Mouse (Mus musculus): Measurements from ENCODE around the gene Hist1h2ai. TPM values are rescaled to one million over a fixed set of nuclear protein-coding genes. Genes with fewer than 3 reads are reported as not detected.
"Not testable (repeated sequence)": the region's sequence is repeated elsewhere in the genome, so short reads cannot be mapped to it uniquely, and the experiment has no call there.

The Hist1h2ai gene
- polyA plus RNA-seq, 1 experiment from 2014 or later, result 25.5 TPM

DNA sequence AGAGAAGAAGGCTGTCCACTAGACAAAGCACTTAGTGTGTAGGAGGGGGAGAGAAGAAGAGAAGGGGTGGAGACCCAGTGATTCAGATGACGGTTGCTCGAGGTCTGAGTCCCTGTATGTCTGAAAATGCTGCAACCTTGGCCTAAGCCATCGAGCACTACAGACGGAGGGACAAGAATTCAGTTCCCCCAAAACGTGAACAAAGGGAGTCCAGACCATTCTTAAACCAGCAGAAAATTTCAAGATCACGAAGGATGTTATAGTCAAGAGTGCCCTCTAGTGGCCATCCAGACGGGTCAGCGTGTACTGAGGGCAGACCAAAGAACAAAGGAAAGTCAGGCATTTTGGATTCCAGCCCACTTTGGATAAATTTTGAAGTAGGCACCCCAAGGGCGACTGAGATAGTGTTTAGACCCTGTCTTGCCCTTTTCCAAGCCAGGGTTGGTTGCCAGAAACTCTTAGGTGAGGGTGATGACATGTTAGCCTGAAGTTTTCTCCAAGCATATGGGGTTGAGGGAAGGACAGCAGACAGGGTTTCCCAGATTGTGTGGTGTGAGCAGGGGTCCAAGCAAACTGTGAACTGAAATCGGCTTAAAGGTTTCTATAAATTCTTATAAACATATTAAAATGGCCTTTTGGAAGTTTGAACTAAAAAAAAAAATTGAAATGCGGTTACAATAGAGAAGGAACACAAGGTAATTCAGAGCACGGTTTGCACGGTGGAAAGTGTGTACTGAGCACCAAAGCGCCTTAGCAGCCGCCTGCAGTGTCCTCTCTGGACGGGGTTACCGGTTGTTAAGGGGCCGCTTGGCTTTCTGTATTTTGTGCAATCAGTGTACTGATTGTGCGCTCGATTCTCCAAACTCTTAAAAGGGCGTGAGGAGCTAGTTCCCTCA, 18.0 kb downstream of the Hist1h2ai start:
- H3K4me1 ChIP-seq, result peaks cover 9% of the 10 kb centered on the region; the same call in 1 of the 2 replicates
- peak overlapping the region; percentile 67 for H3K4me2 ChIP-seq
- no peaks in the 10 kb centered on the region for H3K36me3 ChIP-seq
- no peaks in the 10 kb centered on the region for H3K27me3 ChIP-seq
- H3K27ac ChIP-seq, result peak overlapping the region; percentile 98
- WGBS, result under 1% methylated on average over 21 of the region's 21 CpGs
- H3K9me3 ChIP-seq, result no peaks in the 10 kb centered on the region
- peak overlapping the region; percentile 50 for H3K4me3 ChIP-seq
- ATAC-seq (ENCODE audit: borderline replicate concordance, extremely low read depth, low FRiP score, low TSS enrichment), result peak; percentile 82
- peak overlapping the region; percentile 57 for H3K9ac ChIP-seq

GRCm38 (mm10) chr13:21734906-21735767, 18.9 kb downstream of the Hist1h2ai start, which contains the start of gene Hist1h4j:
Gene Hist1h4j, plus strand, starts transcription at chr13:21735064.
- under 1% methylated on average over 50 of the region's 56 CpGs for WGBS
- H3K4me1 ChIP-seq, H3K9me3 ChIP-seq, H3K36me3 ChIP-seq, H3K27me3 ChIP-seq: not testable (repeated sequence)
- peak within 1 kb of the TSS; percentile 57 for H3K9ac ChIP-seq
- peak within 1 kb of the TSS; percentile 98 for H3K27ac ChIP-seq
- peak; percentile 92 for ATAC-seq (ENCODE audit: borderline replicate concordance, extremely low read depth, low FRiP score, low TSS enrichment)
- H3K4me3 ChIP-seq, result peak within 1 kb of the TSS; percentile 50
- peak within 1 kb of the TSS; percentile 67 for H3K4me2 ChIP-seq

DNA sequence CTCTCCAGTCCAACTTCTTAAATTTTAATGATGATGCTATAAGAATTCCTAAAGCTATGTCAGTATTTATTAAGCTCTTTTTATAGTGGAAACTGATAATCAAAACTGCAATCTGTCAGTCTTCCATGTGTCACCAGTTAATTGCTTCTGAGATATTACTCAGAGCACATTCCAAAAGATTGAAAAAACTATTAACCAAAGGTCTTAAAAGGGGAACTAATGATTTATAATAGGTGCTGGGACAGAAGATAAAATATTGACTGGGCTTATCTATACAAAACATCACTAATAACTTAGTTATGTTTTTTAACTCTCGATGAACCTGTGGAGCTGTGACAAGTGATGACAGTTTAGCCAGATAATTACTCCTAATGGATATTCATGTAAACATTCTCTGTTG, 28.8 kb downstream of the Hist1h2ai start:
- ATAC-seq (ENCODE audit: borderline replicate concordance, extremely low read depth, low FRiP score, low TSS enrichment), result no peak
- Histone ChIP-seq H3K9ac (no peak overlapping the region), H3K27me3 (no peaks in the 10 kb centered on the region), H3K4me1 (peaks cover 13% of the 10 kb centered on the region), H3K36me3 (no peaks in the 10 kb centered on the region), H3K4me2 (no peak overlapping the region), H3K27ac (no peak overlapping the region), H3K4me3 (no peak overlapping the region), H3K9me3 (no peaks in the 10 kb centered on the region)
- 35% methylated on average over 1 of the region's 1 CpGs for WGBS

GRCm38 (mm10) chr13:21749387-21750158, 33.4 kb downstream of the Hist1h2ai start:
- Histone ChIP-seq H3K4me1 (peaks cover 32% of the 10 kb centered on the region), H3K27ac (peak overlapping the region; percentile 98), H3K27me3 (no peaks in the 10 kb centered on the region), H3K4me3 (peak overlapping the region; percentile 49), H3K36me3 (no peaks in the 10 kb centered on the region), H3K9ac (peak overlapping the region; percentile 51), H3K4me2 (peak overlapping the region; percentile 72), H3K9me3 (no peaks in the 10 kb centered on the region)
- WGBS, result under 1% methylated on average over 5 of the region's 5 CpGs
- ATAC-seq (ENCODE audit: borderline replicate concordance, extremely low read depth, low FRiP score, low TSS enrichment), result no peak

GRCm38 (mm10) chr13:21750159-21751017, 34.2 kb downstream of the Hist1h2ai start, which contains the start of gene Hist1h4k:
Gene Hist1h4k, minus strand, starts transcription at chr13:21750505.
- Histone ChIP-seq H3K4me2 (peak within 1 kb of the TSS; percentile 72), H3K4me1 (peaks cover 35% of the 10 kb centered on the region), H3K27ac (peak within 1 kb of the TSS; percentile 98), H3K9ac (peak within 1 kb of the TSS; percentile 51), H3K4me3 (peak within 1 kb of the TSS; percentile 49)
- under 1% methylated on average over 42 of the region's 56 CpGs for WGBS
- H3K27me3 ChIP-seq, H3K36me3 ChIP-seq, H3K9me3 ChIP-seq: not testable (repeated sequence)
- ATAC-seq (ENCODE audit: borderline replicate concordance, extremely low read depth, low FRiP score, low TSS enrichment), result peak; percentile 82

- H3K36me3 ChIP-seq, result no peaks in the 10 kb centered on the region
- no peaks in the 10 kb centered on the region for H3K27me3 ChIP-seq
- no peak overlapping the region for H3K4me3 ChIP-seq
- peaks cover 40% of the 10 kb centered on the region for H3K4me1 ChIP-seq
- no peak overlapping the region for H3K9ac ChIP-seq
- no peak overlapping the region for H3K4me2 ChIP-seq
- peak overlapping the region; percentile 55; the same call in 1 of the 2 replicates for H3K27ac ChIP-seq
- ATAC-seq (ENCODE audit: borderline replicate concordance, extremely low read depth, low FRiP score, low TSS enrichment), result no peak
- no peaks in the 10 kb centered on the region for H3K9me3 ChIP-seq
Observed at GRCm38 (mm10) chr13:21751417-21751816, 35.2 kb downstream of the Hist1h2ai start.

GRCm38 (mm10) chr13:21751827-21752226, 35.6 kb downstream of the Hist1h2ai start:
- Histone ChIP-seq H3K4me1 (peaks cover 40% of the 10 kb centered on the region), H3K36me3 (no peaks in the 10 kb centered on the region), H3K27me3 (no peaks in the 10 kb centered on the region), H3K4me3 (0 out of 2 replicates have a peak overlapping the region, but pooled peaks have one; percentile 0), H3K27ac (peak overlapping the region; percentile 96), H3K9me3 (no peaks in the 10 kb centered on the region), H3K4me2 (peak overlapping the region; percentile 70; the same call in 1 of the 2 replicates), H3K9ac (no peak overlapping the region)
- 46% methylated on average over 3 of the region's 3 CpGs for WGBS
- ATAC-seq (ENCODE audit: borderline replicate concordance, extremely low read depth, low FRiP score, low TSS enrichment), result no peak

DNA sequence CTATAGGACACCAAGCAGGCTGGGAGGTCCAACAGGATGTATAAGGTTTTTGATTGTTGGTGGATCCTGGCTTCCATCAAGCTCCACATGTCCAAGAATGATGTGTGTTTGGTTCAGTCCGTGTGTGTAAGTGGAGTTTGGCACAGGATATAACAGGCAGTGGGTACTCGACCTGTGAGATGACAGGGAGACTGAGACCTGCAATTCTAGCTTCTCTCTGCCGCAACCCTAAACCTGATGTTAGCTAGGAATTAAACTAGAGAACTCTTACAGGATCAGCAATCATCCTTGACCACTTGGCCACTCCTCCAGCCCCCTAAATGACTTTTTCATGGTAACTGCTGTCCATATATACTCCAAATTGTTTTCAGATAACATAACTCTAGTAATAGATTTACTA, 36.1 kb downstream of the Hist1h2ai start:
- no peaks in the 10 kb centered on the region for H3K9me3 ChIP-seq
- H3K4me3 ChIP-seq, result peak overlapping the region; percentile 0; the same call in 1 of the 2 replicates
- no peak overlapping the region; the same call in 1 of the 2 replicates for H3K9ac ChIP-seq
- peaks cover 36% of the 10 kb centered on the region for H3K4me1 ChIP-seq
- peak overlapping the region; percentile 70 for H3K4me2 ChIP-seq
- ATAC-seq (ENCODE audit: borderline replicate concordance, extremely low read depth, low FRiP score, low TSS enrichment), result no peak
- no peaks in the 10 kb centered on the region for H3K27me3 ChIP-seq
- H3K36me3 ChIP-seq, result no peaks in the 10 kb centered on the region
- peak overlapping the region; percentile 96 for H3K27ac ChIP-seq
- 18% methylated on average over 3 of the region's 3 CpGs for WGBS

- Histone ChIP-seq H3K27me3 (no peaks in the 10 kb centered on the region), H3K4me3 (peak overlapping the region; percentile 47), H3K4me2 (peak overlapping the region; percentile 70), H3K27ac (peak overlapping the region; percentile 96), H3K36me3 (no peaks in the 10 kb centered on the region), H3K4me1 (peaks cover 33% of the 10 kb centered on the region), H3K9ac (peak overlapping the region; percentile 55), H3K9me3 (no peaks in the 10 kb centered on the region)
- WGBS, result under 1% methylated on average over 10 of the region's 10 CpGs
- ATAC-seq (ENCODE audit: borderline replicate concordance, extremely low read depth, low FRiP score, low TSS enrichment), result peak; percentile 7; the same call in 1 of the 2 replicates
Observed at GRCm38 (mm10) chr13:21753051-21753523, 36.9 kb downstream of the Hist1h2ai start.

GRCm38 (mm10) chr13:21753524-21754285, 37.5 kb downstream of the Hist1h2ai start, which contains the start of the genes Hist1h2ak and Hist1h2bn:
Gene Hist1h2ak, minus strand, starts transcription at chr13:21753827.
Gene Hist1h2bn, plus strand, starts transcription at chr13:21754123.
- WGBS, result under 1% methylated on average over 49 of the region's 50 CpGs
- peak; percentile 92 for ATAC-seq (ENCODE audit: borderline replicate concordance, extremely low read depth, low FRiP score, low TSS enrichment)
- peak within 1 kb of the TSS; percentile 55 for H3K9ac ChIP-seq
- H3K27ac ChIP-seq, result peak within 1 kb of the TSS; percentile 96
- H3K4me1 ChIP-seq, result peaks cover 29% of the 10 kb centered on the region
- H3K27me3 ChIP-seq, H3K36me3 ChIP-seq, H3K9me3 ChIP-seq: not testable (repeated sequence)
- H3K4me3 ChIP-seq, result peak within 1 kb of the TSS; percentile 47
- H3K4me2 ChIP-seq, result peak within 1 kb of the TSS; percentile 70

Measured in lung, embryonic 15.5 days (tissue).